In the genomic region with DNA sequence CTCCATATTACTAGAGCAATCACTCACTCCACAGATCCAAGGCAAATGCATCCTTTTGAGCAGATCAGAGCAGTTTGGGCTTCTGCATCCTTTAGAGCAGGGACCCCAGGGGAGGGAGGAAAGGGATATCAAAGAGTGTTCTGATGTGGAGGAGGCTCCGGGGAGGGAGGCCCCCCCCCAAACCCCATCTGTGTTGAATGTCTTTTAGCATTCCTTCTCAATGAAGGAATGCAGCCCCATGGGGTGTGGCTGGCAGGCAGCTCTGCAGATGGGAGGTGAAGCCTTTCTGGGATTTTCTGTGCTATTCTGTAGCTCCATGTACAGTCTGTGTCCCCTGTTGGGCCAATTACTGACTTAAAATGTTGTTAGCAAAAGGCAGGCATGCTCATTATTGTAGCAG, we compare ENCODE assay signal across 13 mouse cellular contexts.
DNase-seq lines count a peak whose midpoint lies in the region; ATAC-seq lines count a peak whose summit lies in the region.
"Had no signal": no experiment of that assay in that cellular context is flagged by ENCODE, and none has a peak within 500 bp of the region (broad histone marks: within the 10 kb centered on the region; RNA-seq: fewer than 3 reads in every experiment).

No protein-coding gene starts in this region.

- no peak overlapping the region for H3K9ac ChIP-seq in forebrain, embryonic 16.5 days (replicated peaks; ENCODE audit: low read depth, low read length)
- H3K9ac ChIP-seq in forebrain, embryonic 15.5 days (replicated peaks) = no peak overlapping the region
- no peak overlapping the region for H3K9ac ChIP-seq in midbrain, embryonic 13.5 days (replicated peaks)
- no peak overlapping the region for H3K9ac ChIP-seq in heart, embryonic 11.5 days (ENCODE audit: low read depth, low read length)
- H3K9ac ChIP-seq in intestine, embryonic 15.5 days = no peak overlapping the region
- H3K9ac ChIP-seq: lung, embryonic 14.5 days had no signal

- no peak overlapping the region for H3K4me2 ChIP-seq in forebrain, embryonic 16.5 days (ENCODE audit: low read length)
- no peak overlapping the region for H3K4me2 ChIP-seq in forebrain, embryonic 15.5 days (replicated peaks)
- no peak overlapping the region for H3K4me2 ChIP-seq in midbrain, embryonic 13.5 days (replicated peaks)
- no peak overlapping the region for H3K4me2 ChIP-seq in heart, embryonic 11.5 days
- H3K4me2 ChIP-seq in intestine, embryonic 15.5 days (replicated peaks) = no peak overlapping the region
- H3K4me2 ChIP-seq: lung, embryonic 14.5 days had no signal

- H3K4me3 ChIP-seq in forebrain, embryonic 10.5 days = no peak overlapping the region
- no peak overlapping the region for H3K4me3 ChIP-seq in forebrain, embryonic 16.5 days (replicated peaks; ENCODE audit: low read length)
- no peak overlapping the region for H3K4me3 ChIP-seq in forebrain, embryonic 15.5 days
- H3K4me3 ChIP-seq in midbrain, embryonic 13.5 days (replicated peaks) = no peak overlapping the region
- H3K4me3 ChIP-seq in heart, embryonic 11.5 days (ENCODE audit: low read depth, low read length) = no peak overlapping the region
- no peak overlapping the region for H3K4me3 ChIP-seq in intestine, embryonic 15.5 days (replicated peaks)
- H3K4me3 ChIP-seq: erythroblast, embryonic 14.5 days had no signal

- DNase-seq in forebrain, embryonic 10.5 days (ENCODE audit: extremely low spot score, low spot score) = no peak
- peak; percentile 23 for DNase-seq in brain, adult 2 months (ENCODE audit: low read depth, low spot score)
- no peak for DNase-seq in c-Kit-positive CD71-positive TER-119-positive erythroid progenitor cells, embryonic 14.5 days (ENCODE audit: low spot score)
- DNase-seq: cerebellum, adult 9-10 months; heart, postnatal 14 days; kidney, adult 11 months; lung, embryonic 14.5 days had no signal

- H3K9me3 ChIP-seq in forebrain, embryonic 10.5 days = peaks cover 15% of the 10 kb centered on the region
- H3K9me3 ChIP-seq in forebrain, embryonic 16.5 days (ENCODE audit: control insufficient read depth, low read length) = no peaks in the 10 kb centered on the region
- no peaks in the 10 kb centered on the region for H3K9me3 ChIP-seq in forebrain, embryonic 15.5 days
- H3K9me3 ChIP-seq in midbrain, embryonic 13.5 days = no peaks in the 10 kb centered on the region; the same call in 1 of the 2 replicates
- no peaks in the 10 kb centered on the region for H3K9me3 ChIP-seq in heart, embryonic 11.5 days (replicated peaks; ENCODE audit: control insufficient read depth, low read length)
- no peaks in the 10 kb centered on the region for H3K9me3 ChIP-seq in intestine, embryonic 15.5 days

- ATAC-seq in forebrain, embryonic 16.5 days = no peak
- peak; percentile 39; the same call in 1 of the 2 replicates for ATAC-seq in forebrain, embryonic 15.5 days (replicated peaks)
- ATAC-seq in midbrain, embryonic 13.5 days = peak; percentile 69
- no peak for ATAC-seq in heart, embryonic 11.5 days (replicated peaks; ENCODE audit: insufficient number of reproducible peaks, low FRiP score, low TSS enrichment)
- no peak for ATAC-seq in intestine, embryonic 15.5 days

- 4% methylated on average over 1 of the region's 1 CpGs for WGBS in forebrain, embryonic 10.5 days
- 0% methylated on average over 1 of the region's 1 CpGs for WGBS in forebrain, embryonic 16.5 days
- WGBS in forebrain, embryonic 15.5 days = 0% methylated on average over 1 of the region's 1 CpGs
- 5% methylated on average over 1 of the region's 1 CpGs for whole genome bisulfite sequencing in midbrain, embryonic 13.5 days
- WGBS in heart, embryonic 11.5 days (ENCODE audit: insufficient replicate concordance) = 13% methylated on average over 1 of the region's 1 CpGs
- 11% methylated on average over 1 of the region's 1 CpGs for WGBS in intestine, embryonic 15.5 days

- no peaks in the 10 kb centered on the region for H3K27me3 ChIP-seq in forebrain, embryonic 10.5 days (ENCODE audit: poor library complexity, severe bottlenecking)
- H3K27me3 ChIP-seq in forebrain, embryonic 16.5 days (replicated peaks; ENCODE audit: control insufficient read depth, insufficient read depth, low read length) = no peaks in the 10 kb centered on the region
- no peaks in the 10 kb centered on the region for H3K27me3 ChIP-seq in forebrain, embryonic 15.5 days
- no peaks in the 10 kb centered on the region for H3K27me3 ChIP-seq in midbrain, embryonic 13.5 days
- peaks cover 8% of the 10 kb centered on the region for H3K27me3 ChIP-seq in heart, embryonic 11.5 days (ENCODE audit: control insufficient read depth, insufficient read depth, low read length)
- H3K27me3 ChIP-seq in intestine, embryonic 15.5 days (replicated peaks) = no peaks in the 10 kb centered on the region

- H3K27ac ChIP-seq in forebrain, embryonic 10.5 days = peak overlapping the region; percentile 69
- no peak overlapping the region for H3K27ac ChIP-seq in forebrain, embryonic 16.5 days (ENCODE audit: low read length)
- 0 out of 2 replicates have a peak overlapping the region, but pooled peaks have one; percentile 5 for H3K27ac ChIP-seq in forebrain, embryonic 15.5 days (replicated peaks)
- H3K27ac ChIP-seq in midbrain, embryonic 13.5 days = peak overlapping the region; percentile 74
- no peak overlapping the region for H3K27ac ChIP-seq in heart, embryonic 11.5 days (ENCODE audit: low read depth, low read length)
- H3K27ac ChIP-seq in intestine, embryonic 15.5 days = no peak overlapping the region

- no peaks in the 10 kb centered on the region for H3K36me3 ChIP-seq in forebrain, embryonic 10.5 days (replicated peaks)
- no peaks in the 10 kb centered on the region for H3K36me3 ChIP-seq in forebrain, embryonic 16.5 days (ENCODE audit: control insufficient read depth, insufficient read depth)
- H3K36me3 ChIP-seq in forebrain, embryonic 15.5 days = no peaks in the 10 kb centered on the region
- no peaks in the 10 kb centered on the region for H3K36me3 ChIP-seq in midbrain, embryonic 13.5 days
- no peaks in the 10 kb centered on the region for H3K36me3 ChIP-seq in heart, embryonic 11.5 days (ENCODE audit: control insufficient read depth, insufficient read depth, low read length)
- no peaks in the 10 kb centered on the region for H3K36me3 ChIP-seq in intestine, embryonic 15.5 days

- peaks cover 54% of the 10 kb centered on the region for H3K4me1 ChIP-seq in forebrain, embryonic 10.5 days
- H3K4me1 ChIP-seq in forebrain, embryonic 16.5 days (replicated peaks; ENCODE audit: control insufficient read depth, insufficient read depth, low read length) = peaks cover 21% of the 10 kb centered on the region
- peaks cover 28% of the 10 kb centered on the region for H3K4me1 ChIP-seq in forebrain, embryonic 15.5 days
- peaks cover 38% of the 10 kb centered on the region for H3K4me1 ChIP-seq in midbrain, embryonic 13.5 days (replicated peaks)
- no peaks in the 10 kb centered on the region for H3K4me1 ChIP-seq in heart, embryonic 11.5 days (ENCODE audit: control insufficient read depth, insufficient read depth, low read length)
- H3K4me1 ChIP-seq in intestine, embryonic 15.5 days (replicated peaks) = no peaks in the 10 kb centered on the region

Comparison
In these comparisons a context has a peak if more than half of its experiments do, and no peak if none do; other contexts are left out.
1. H3K27ac ChIP-seq: peak in forebrain, embryonic 10.5 days (single experiment), forebrain, embryonic 15.5 days (single experiment) and midbrain, embryonic 13.5 days (single experiment); none in forebrain, embryonic 16.5 days (single experiment), heart, embryonic 11.5 days (single experiment) and intestine, embryonic 15.5 days (single experiment).
2. ATAC-seq: peak in forebrain, embryonic 15.5 days (single experiment) and midbrain, embryonic 13.5 days (single experiment); none in forebrain, embryonic 16.5 days (single experiment), heart, embryonic 11.5 days (single experiment) and intestine, embryonic 15.5 days (single experiment).